Mouse (Mus musculus): ENCODE data around the gene Zmynd8.
A peak's percentile ranks its signal among the peaks of the same experiment; 100 is the strongest.

Zmynd8 gene

GRCm38 (mm10) chr2:165879403-165880178 lies 19.2 kb downstream of the Zmynd8 start:
- DNase-seq (ENCODE audit: low spot score), result no peak

- DNase-seq (ENCODE audit: low spot score), result no peak
These were observed 19.9 kb downstream of the Zmynd8 start for GRCm38 (mm10) chr2:165878907-165879361.

- no peak for DNase-seq (ENCODE audit: low spot score)
These were observed 20.7 kb downstream of the Zmynd8 start for GRCm38 (mm10) chr2:165878021-165878585.

- no peak for DNase-seq (ENCODE audit: low spot score)
These were observed 21.6 kb downstream of the Zmynd8 start for GRCm38 (mm10) chr2:165877180-165877579.

- no peak for DNase-seq (ENCODE audit: low spot score)
These were observed 22.5 kb downstream of the Zmynd8 start for GRCm38 (mm10) chr2:165876201-165876918.

- no peak for DNase-seq (ENCODE audit: low spot score)
These were observed 23.3 kb downstream of the Zmynd8 start for GRCm38 (mm10) chr2:165875406-165875955.

GRCm38 (mm10) chr2:165874461-165875339 lies 24.1 kb downstream of the Zmynd8 start:
- DNase-seq (ENCODE audit: low spot score), result peak; percentile 81

GRCm38 (mm10) chr2:165873777-165874176 lies 25.0 kb downstream of the Zmynd8 start:
- no peak for DNase-seq (ENCODE audit: low spot score)

- no peak for DNase-seq (ENCODE audit: low spot score)
These were observed 25.6 kb downstream of the Zmynd8 start for GRCm38 (mm10) chr2:165873196-165873595.

GRCm38 (mm10) chr2:165869257-165869656 lies 29.6 kb downstream of the Zmynd8 start:
- no peak for DNase-seq (ENCODE audit: low spot score)

- DNase-seq (ENCODE audit: low spot score), result no peak
These were observed 30.2 kb downstream of the Zmynd8 start for GRCm38 (mm10) chr2:165868522-165869175.

GRCm38 (mm10) chr2:165867549-165867948 lies 31.3 kb downstream of the Zmynd8 start:
- DNase-seq (ENCODE audit: low spot score), result no peak

GRCm38 (mm10) chr2:165866951-165867387 lies 31.8 kb downstream of the Zmynd8 start:
- no peak for DNase-seq (ENCODE audit: low spot score)

- no peak for DNase-seq (ENCODE audit: low spot score)
These were observed 32.4 kb downstream of the Zmynd8 start for GRCm38 (mm10) chr2:165866412-165866811.

- no peak for DNase-seq (ENCODE audit: low spot score)
These were observed 34.0 kb downstream of the Zmynd8 start for GRCm38 (mm10) chr2:165864769-165865168.

GRCm38 (mm10) chr2:165861683-165862594 lies 36.9 kb downstream of the Zmynd8 start:
- no peak for DNase-seq (ENCODE audit: low spot score)

- no peak for DNase-seq (ENCODE audit: low spot score)
These were observed 37.7 kb downstream of the Zmynd8 start for GRCm38 (mm10) chr2:165860962-165861682.

GRCm38 (mm10) chr2:165860447-165860846 lies 38.4 kb downstream of the Zmynd8 start:
- DNase-seq (ENCODE audit: low spot score), result no peak
